Mouse (Mus musculus) liver, adult 2 months (tissue): Measurements from ENCODE around the gene Awat1.

ENCODE experiments used
- CTCF ChIP-seq: fragments of 200-500 bp; IDR thresholded peaks from 2 replicates; pipeline ENCODE4 v1.5.1; 2011; ENCODE audit warnings: low read depth, low read length, control low read depth
- POLR2A ChIP-seq: fragments of 200-500 bp; IDR thresholded peaks from 2 replicates; pipeline ENCODE4 v1.6.1; 2011; ENCODE audit warnings: low read length, control low read depth; ENCODE audit not compliant: insufficient read depth; ENCODE audit errors: extremely low read depth

DNA sequence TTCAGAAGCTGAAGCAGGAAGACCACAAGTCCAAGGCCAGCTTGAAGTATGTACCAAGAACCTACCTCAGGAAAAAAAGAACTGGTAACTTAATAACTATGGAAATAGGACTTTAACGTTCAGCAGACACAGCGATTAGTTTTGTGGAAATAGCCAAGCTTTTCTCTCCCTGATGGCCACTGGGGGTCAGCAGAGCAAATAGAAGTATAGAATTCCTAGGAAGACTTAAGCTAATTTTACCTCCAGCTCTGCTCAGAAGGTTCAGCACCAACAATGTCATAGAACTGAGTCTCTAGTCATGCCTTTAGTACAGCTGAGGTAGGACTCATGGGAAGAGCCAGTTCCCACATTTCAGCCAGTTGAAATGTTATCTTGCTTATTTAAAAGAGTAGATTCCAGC is 49.3 kb downstream of the Awat1 start:
- TF ChIP-seq POLR2A (no peak), CTCF (no peak)
